Mouse (Mus musculus): ENCODE measurements at regions not wholly inside any gene's neighbourhood (a gene's known extent, or its start where the extent isn't known, plus 50 kb on each side); places are given as distances from the start of the nearest gene placed in this dataset.

DNA sequence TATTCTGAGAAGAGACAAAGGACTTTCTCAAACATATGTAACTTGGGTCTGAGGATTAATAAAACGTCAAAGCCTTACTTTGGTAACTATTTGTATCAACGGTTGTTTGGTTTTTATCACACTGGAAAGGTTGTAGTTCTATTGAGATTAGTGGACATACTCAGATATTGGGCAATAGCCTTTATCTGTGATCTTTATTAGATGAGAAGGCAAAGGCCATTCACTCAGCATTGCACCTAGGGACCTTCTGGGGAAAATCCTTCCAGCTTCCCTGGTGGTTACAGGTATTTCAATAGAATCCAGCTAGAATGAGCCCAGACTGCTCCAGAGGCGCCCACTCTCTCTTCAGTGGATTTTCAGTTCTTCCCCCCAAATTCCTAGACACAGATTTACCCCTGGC lies 89.6 kb upstream of the Ednrb start:
- H3K36me3 ChIP-seq (ENCODE audit: control insufficient read depth, insufficient read depth, low read length, poor library complexity, severe bottlenecking) = no peaks in the 10 kb centered on the region
- no peaks in the 10 kb centered on the region for H3K4me1 ChIP-seq (ENCODE audit: control insufficient read depth, insufficient read depth, low read length)
- TF ChIP-seq POLR2A (IDR thresholded peaks at IDR 0.05; ENCODE audit: insufficient read depth, low read length) = no peak
- TF ChIP-seq EP300 (IDR thresholded peaks at IDR 0.05; ENCODE audit: insufficient read depth, low read depth, low read length) = no peak
- no peak for TF ChIP-seq CTCF (IDR thresholded peaks at IDR 0.05; ENCODE audit: low read depth, low read length)
- no peaks in the 10 kb centered on the region; the same call in 1 of the 2 replicates for H3K27me3 ChIP-seq (ENCODE audit: control insufficient read depth, insufficient read depth, low read length, poor library complexity, severe bottlenecking)
- no peak overlapping the region for H3K9ac ChIP-seq (ENCODE audit: low read depth, poor library complexity, severe bottlenecking)
- H3K4me3 ChIP-seq (ENCODE audit: low read depth, low read length) = no peak overlapping the region
- no peaks in the 10 kb centered on the region for H3K9me3 ChIP-seq (replicated peaks; ENCODE audit: control insufficient read depth, insufficient read depth, low read length, poor library complexity, severe bottlenecking)
- H3K27ac ChIP-seq (ENCODE audit: insufficient read depth, low read length) = no peak overlapping the region

GRCm38 (mm10) chr14:103932170-103932569 lies 88.0 kb upstream of the Ednrb start:
- Histone ChIP-seq H3K9me3 (replicated peaks; ENCODE audit: control insufficient read depth, insufficient read depth, low read length, poor library complexity, severe bottlenecking) (no peaks in the 10 kb centered on the region), H3K27me3 (ENCODE audit: control insufficient read depth, insufficient read depth, low read length, poor library complexity, severe bottlenecking) (no peaks in the 10 kb centered on the region; the same call in 1 of the 2 replicates), H3K4me3 (ENCODE audit: low read depth, low read length) (no peak overlapping the region), H3K9ac (ENCODE audit: low read depth, poor library complexity, severe bottlenecking) (no peak overlapping the region), H3K36me3 (ENCODE audit: control insufficient read depth, insufficient read depth, low read length, poor library complexity, severe bottlenecking) (no peaks in the 10 kb centered on the region), H3K4me1 (ENCODE audit: control insufficient read depth, insufficient read depth, low read length) (no peaks in the 10 kb centered on the region), H3K27ac (ENCODE audit: insufficient read depth, low read length) (no peak overlapping the region)
- TF ChIP-seq POLR2A (IDR thresholded peaks at IDR 0.05; ENCODE audit: insufficient read depth, low read length) = no peak
- no peak for TF ChIP-seq CTCF (IDR thresholded peaks at IDR 0.05; ENCODE audit: low read depth, low read length)
- TF ChIP-seq EP300 (IDR thresholded peaks at IDR 0.05; ENCODE audit: insufficient read depth, low read depth, low read length) = no peak

GRCm38 (mm10) chr14:103929734-103930364 lies 85.6 kb upstream of the Ednrb start:
- Histone ChIP-seq H3K4me3 (ENCODE audit: low read depth, low read length) (no peak overlapping the region), H3K27me3 (ENCODE audit: control insufficient read depth, insufficient read depth, low read length, poor library complexity, severe bottlenecking) (no peaks in the 10 kb centered on the region; the same call in 1 of the 2 replicates), H3K9me3 (replicated peaks; ENCODE audit: control insufficient read depth, insufficient read depth, low read length, poor library complexity, severe bottlenecking) (no peaks in the 10 kb centered on the region), H3K4me1 (ENCODE audit: control insufficient read depth, insufficient read depth, low read length) (no peaks in the 10 kb centered on the region), H3K27ac (ENCODE audit: insufficient read depth, low read length) (no peak overlapping the region), H3K9ac (ENCODE audit: low read depth, poor library complexity, severe bottlenecking) (no peak overlapping the region), H3K36me3 (ENCODE audit: control insufficient read depth, insufficient read depth, low read length, poor library complexity, severe bottlenecking) (no peaks in the 10 kb centered on the region)
- TF ChIP-seq EP300 (IDR thresholded peaks at IDR 0.05; ENCODE audit: insufficient read depth, low read depth, low read length) = no peak
- TF ChIP-seq CTCF (IDR thresholded peaks at IDR 0.05; ENCODE audit: low read depth, low read length) = no peak
- TF ChIP-seq POLR2A (IDR thresholded peaks at IDR 0.05; ENCODE audit: insufficient read depth, low read length) = no peak

- no peaks in the 10 kb centered on the region for H3K9me3 ChIP-seq (replicated peaks; ENCODE audit: control insufficient read depth, insufficient read depth, low read length, poor library complexity, severe bottlenecking)
- no peak overlapping the region for H3K27ac ChIP-seq (ENCODE audit: insufficient read depth, low read length)
- H3K4me3 ChIP-seq (ENCODE audit: low read depth, low read length) = no peak overlapping the region
- H3K36me3 ChIP-seq (ENCODE audit: control insufficient read depth, insufficient read depth, low read length, poor library complexity, severe bottlenecking) = no peaks in the 10 kb centered on the region
- no peak for TF ChIP-seq EP300 (IDR thresholded peaks at IDR 0.05; ENCODE audit: insufficient read depth, low read depth, low read length)
- no peak for TF ChIP-seq POLR2A (IDR thresholded peaks at IDR 0.05; ENCODE audit: insufficient read depth, low read length)
- TF ChIP-seq CTCF (IDR thresholded peaks at IDR 0.05; ENCODE audit: low read depth, low read length) = no peak
- H3K9ac ChIP-seq (ENCODE audit: low read depth, poor library complexity, severe bottlenecking) = no peak overlapping the region
- H3K27me3 ChIP-seq (ENCODE audit: control insufficient read depth, insufficient read depth, low read length, poor library complexity, severe bottlenecking) = no peaks in the 10 kb centered on the region; the same call in 1 of the 2 replicates
- H3K4me1 ChIP-seq (ENCODE audit: control insufficient read depth, insufficient read depth, low read length) = no peaks in the 10 kb centered on the region
Observed at GRCm38 (mm10) chr14:103929155-103929729, 85.0 kb upstream of the Ednrb start.

DNA sequence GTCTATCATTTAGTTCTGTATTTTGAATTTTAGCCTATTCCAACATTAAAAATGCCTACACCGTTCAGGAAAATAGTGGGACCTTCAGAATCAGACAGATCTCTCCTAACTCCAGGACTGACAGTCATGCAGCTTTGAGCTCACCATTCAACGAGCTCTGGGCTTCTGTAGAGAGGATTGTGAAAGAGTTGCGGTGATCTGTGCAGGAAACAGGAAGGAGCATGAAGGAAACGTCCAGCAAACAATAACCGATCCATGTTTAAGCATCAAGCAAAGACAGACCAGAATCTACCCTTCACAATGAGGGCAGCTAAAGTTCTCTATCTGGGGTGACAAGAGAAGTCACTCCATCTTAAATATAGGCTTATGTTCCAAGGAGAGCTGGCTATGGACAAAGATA lies 76.0 kb upstream of the Ednrb start:
- H3K27ac ChIP-seq (ENCODE audit: insufficient read depth, low read length) = no peak overlapping the region
- TF ChIP-seq EP300 (IDR thresholded peaks at IDR 0.05; ENCODE audit: insufficient read depth, low read depth, low read length) (no peak), POLR2A (IDR thresholded peaks at IDR 0.05; ENCODE audit: insufficient read depth, low read length) (no peak), CTCF (IDR thresholded peaks at IDR 0.05; ENCODE audit: low read depth, low read length) (no peak)
- H3K4me3 ChIP-seq (ENCODE audit: low read depth, low read length) = no peak overlapping the region
- H3K4me1 ChIP-seq (ENCODE audit: control insufficient read depth, insufficient read depth, low read length) = no peaks in the 10 kb centered on the region
- H3K36me3 ChIP-seq (ENCODE audit: control insufficient read depth, insufficient read depth, low read length, poor library complexity, severe bottlenecking) = no peaks in the 10 kb centered on the region
- no peaks in the 10 kb centered on the region for H3K9me3 ChIP-seq (replicated peaks; ENCODE audit: control insufficient read depth, insufficient read depth, low read length, poor library complexity, severe bottlenecking)
- H3K27me3 ChIP-seq (ENCODE audit: control insufficient read depth, insufficient read depth, low read length, poor library complexity, severe bottlenecking) = no peaks in the 10 kb centered on the region
- no peak overlapping the region for H3K9ac ChIP-seq (ENCODE audit: low read depth, poor library complexity, severe bottlenecking)

- no peak overlapping the region for H3K9ac ChIP-seq (ENCODE audit: low read depth, poor library complexity, severe bottlenecking)
- H3K36me3 ChIP-seq (ENCODE audit: control insufficient read depth, insufficient read depth, low read length, poor library complexity, severe bottlenecking) = no peaks in the 10 kb centered on the region
- H3K4me3 ChIP-seq (ENCODE audit: low read depth, low read length) = no peak overlapping the region
- no peaks in the 10 kb centered on the region for H3K9me3 ChIP-seq (replicated peaks; ENCODE audit: control insufficient read depth, insufficient read depth, low read length, poor library complexity, severe bottlenecking)
- no peak for TF ChIP-seq CTCF (IDR thresholded peaks at IDR 0.05; ENCODE audit: low read depth, low read length)
- TF ChIP-seq POLR2A (IDR thresholded peaks at IDR 0.05; ENCODE audit: insufficient read depth, low read length) = no peak
- no peak for TF ChIP-seq EP300 (IDR thresholded peaks at IDR 0.05; ENCODE audit: insufficient read depth, low read depth, low read length)
- H3K27me3 ChIP-seq (ENCODE audit: control insufficient read depth, insufficient read depth, low read length, poor library complexity, severe bottlenecking) = no peaks in the 10 kb centered on the region
- H3K27ac ChIP-seq (ENCODE audit: insufficient read depth, low read length) = no peak overlapping the region
- no peaks in the 10 kb centered on the region for H3K4me1 ChIP-seq (ENCODE audit: control insufficient read depth, insufficient read depth, low read length)
Observed at GRCm38 (mm10) chr14:103919380-103919779, 75.2 kb upstream of the Ednrb start.
